Mouse (Mus musculus): Measurements from ENCODE around the gene Podxl.

DNA sequence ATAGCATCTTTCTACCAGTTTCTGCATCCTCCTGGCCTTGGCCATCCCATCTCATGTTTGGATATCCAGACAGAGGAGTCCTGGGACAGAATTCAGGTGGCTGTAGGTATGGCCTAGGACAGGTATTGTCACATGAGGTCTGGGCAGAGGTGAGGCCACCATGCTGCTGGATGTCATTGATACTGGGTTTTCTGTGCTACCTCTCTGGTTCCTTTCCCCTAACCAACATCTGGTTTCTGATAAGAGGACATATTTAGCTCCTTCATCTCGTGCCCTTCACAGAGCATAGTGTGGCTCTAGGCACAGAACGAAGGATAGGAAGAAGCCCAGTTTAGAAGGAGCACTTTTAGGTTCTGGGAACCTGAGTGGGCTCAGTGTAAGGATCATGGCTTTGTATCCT is 28.3 kb upstream of the Podxl start:
- TF ChIP-seq CTCF (IDR thresholded peaks at IDR 0.05; ENCODE audit: low read depth, low read length) = no peak
- no peak for TF ChIP-seq POLR2A (IDR thresholded peaks at IDR 0.05; ENCODE audit: extremely low read depth, insufficient read depth, low read length)
